Mouse (Mus musculus) urinary bladder, postnatal 0 days (tissue): ENCODE results near the gene Psmb9. TPM values are rescaled to one million over a fixed set of nuclear protein-coding genes. Genes with fewer than 3 reads are reported as not detected.

Experiments used
- polyA plus RNA-seq: library from polyadenylated mRNA; unstranded; fragments of >200 nt; fragmentation: Nextera tagmentation; extraction: Ambion mirVana; gene quantifications from 2 replicates; pipeline ENCODE4 v1.2.1, GENCODE M21; 2015

The Psmb9 gene
- polyA plus RNA-seq: 8.6 and 8.7 TPM in 2 replicates

GRCm38 (mm10) chr17:34187261-34187916 lies at the start of gene Psmb9, which contains the start of gene Tap1:
Psmb9 (minus strand) TSS chr17:34187764.
Tap1 (plus strand) TSS chr17:34187553.

GRCm38 (mm10) chr17:34203444-34203843 lies 15.9 kb upstream of the Psmb9 start, which contains the start of gene Tap2:
Tap2 (plus strand) TSS chr17:34203527.

GRCm38 (mm10) chr17:34196941-34197894 lies 9.7 kb upstream of the Psmb9 start, which contains the start of gene Psmb8:
Psmb8 (plus strand) TSS chr17:34197721.

GRCm38 (mm10) chr17:34152923-34153322 lies 34.6 kb downstream of the Psmb9 start, which contains the start of gene H2-DMb1:
H2-DMb1 (plus strand) TSS chr17:34153072.

GRCm38 (mm10) chr17:34143033-34143432 lies 44.5 kb downstream of the Psmb9 start, which contains the start of gene H2-DMb2:
H2-DMb2 (plus strand) TSS chr17:34143307.

Other genes starting within 250 kb of the Psmb9 start
- 93.9 and 108 TPM in 2 replicates for gene Pfdn6, start 247.4 kb downstream of the Psmb9 start, polyA plus RNA-seq
- 18.0 and 19.4 TPM in 2 replicates for gene Wdr46, start 247.1 kb downstream of the Psmb9 start, polyA plus RNA-seq
- 6.4 and 6.7 TPM in 2 replicates for gene B3galt4, start 236.3 kb downstream of the Psmb9 start, polyA plus RNA-seq
- gene Vps52, start 232.0 kb downstream of the Psmb9 start, polyA plus RNA-seq: 28.7 and 29.0 TPM in 2 replicates
- 1,535 and 1,858 TPM in 2 replicates for gene Rps18, start 231.8 kb downstream of the Psmb9 start, polyA plus RNA-seq
- 97.3 and 136 TPM in 2 replicates for gene H2-K1, start 187.4 kb downstream of the Psmb9 start, polyA plus RNA-seq
- 12.7 and 13.4 TPM in 2 replicates for gene Ring1, start 163.1 kb downstream of the Psmb9 start, polyA plus RNA-seq
- 39.1 and 39.5 TPM in 2 replicates for gene H2-Ke6, start 159.7 kb downstream of the Psmb9 start, polyA plus RNA-seq
- gene Slc39a7, start 156.1 kb downstream of the Psmb9 start, polyA plus RNA-seq: 139 and 141 TPM in 2 replicates
- gene Rxrb, start 156.0 kb downstream of the Psmb9 start, polyA plus RNA-seq: 22.6 and 25.7 TPM in 2 replicates
- 0.26 and 0.34 TPM in 2 replicates for gene Col11a2, start 148.3 kb downstream of the Psmb9 start, polyA plus RNA-seq
- 0.24 TPM in 1 of 2 replicates, not detected in the other for gene H2-Oa, start 95.4 kb downstream of the Psmb9 start, polyA plus RNA-seq
- gene H2-DMa, start 68.2 kb downstream of the Psmb9 start, polyA plus RNA-seq: 5.8 and 8.1 TPM in 2 replicates
- 53.0 and 53.2 TPM in 2 replicates for gene Brd2, start 65.1 kb downstream of the Psmb9 start, polyA plus RNA-seq
- gene H2-DMb2, start 44.5 kb downstream of the Psmb9 start, polyA plus RNA-seq: 0.13 TPM in 1 of 2 replicates, not detected in the other
- 1.5 and 2.6 TPM in 2 replicates for gene H2-DMb1, start 34.7 kb downstream of the Psmb9 start, polyA plus RNA-seq
- gene Tap1, start 211 bp downstream of the Psmb9 start, polyA plus RNA-seq: 20.0 and 21.3 TPM in 2 replicates
- 24.2 and 30.5 TPM in 2 replicates for gene Psmb8, start 10.0 kb upstream of the Psmb9 start, polyA plus RNA-seq
- 9.6 and 12.5 TPM in 2 replicates for gene Tap2, start 15.8 kb upstream of the Psmb9 start, polyA plus RNA-seq
- 0.14 and 0.29 TPM in 2 replicates for gene H2-Ob, start 51.1 kb upstream of the Psmb9 start, polyA plus RNA-seq
- 5.8 and 6.3 TPM in 2 replicates for gene H2-Ab1, start 69.9 kb upstream of the Psmb9 start, polyA plus RNA-seq
- 0.88 and 0.93 TPM in 2 replicates for gene H2-Aa, start 100.1 kb upstream of the Psmb9 start, polyA plus RNA-seq
- gene H2-Eb1, start 118.1 kb upstream of the Psmb9 start, polyA plus RNA-seq: 2.4 and 3.0 TPM in 2 replicates
- gene H2-Eb2, start 137.9 kb upstream of the Psmb9 start, polyA plus RNA-seq: not detected in 2 replicates
- not detected in 2 replicates for gene Btnl2, start 167.1 kb upstream of the Psmb9 start, polyA plus RNA-seq
- gene Btnl1, start 189.4 kb upstream of the Psmb9 start, polyA plus RNA-seq: not detected in 2 replicates
- 0.42 and 0.47 TPM in 2 replicates for gene BC051142, start 211.1 kb upstream of the Psmb9 start, polyA plus RNA-seq